Mouse (Mus musculus): ENCODE results near the gene Rock2.

GRCm38 (mm10) chr12:16850431-16851375 lies 44.0 kb upstream of the Rock2 start:
- TF ChIP-seq CTCF (IDR thresholded peaks at IDR 0.05): peak; percentile 41
- TF ChIP-seq EP300 (IDR thresholded peaks at IDR 0.05; ENCODE audit: insufficient read depth, low read depth, low read length): peak; percentile 66; the same call in 1 of the 2 replicates
- TF ChIP-seq POLR2A (IDR thresholded peaks at IDR 0.05; ENCODE audit: insufficient read depth, low read depth, low read length): 0 out of 2 replicates have a peak, but pooled peaks have one; percentile 22
